Mouse (Mus musculus) cerebellum, adult 2 months (tissue): ENCODE measurements around the gene Myo18a.

Experiments
- CTCF ChIP-seq: fragments of 200-500 bp; IDR thresholded peaks from 2 replicates; pipeline ENCODE4 v1.5.1; 2011; ENCODE audit warnings: low read depth, mild to moderate bottlenecking, control low read depth, low read length, moderate library complexity, borderline replicate concordance; ENCODE audit not compliant: insufficient read depth
- POLR2A ChIP-seq: fragments of 200-500 bp; IDR thresholded peaks from 2 replicates; pipeline ENCODE4 v1.6.1; 2011; ENCODE audit warnings: low read length, control low read depth, borderline replicate concordance; ENCODE audit not compliant: insufficient read depth

DNA sequence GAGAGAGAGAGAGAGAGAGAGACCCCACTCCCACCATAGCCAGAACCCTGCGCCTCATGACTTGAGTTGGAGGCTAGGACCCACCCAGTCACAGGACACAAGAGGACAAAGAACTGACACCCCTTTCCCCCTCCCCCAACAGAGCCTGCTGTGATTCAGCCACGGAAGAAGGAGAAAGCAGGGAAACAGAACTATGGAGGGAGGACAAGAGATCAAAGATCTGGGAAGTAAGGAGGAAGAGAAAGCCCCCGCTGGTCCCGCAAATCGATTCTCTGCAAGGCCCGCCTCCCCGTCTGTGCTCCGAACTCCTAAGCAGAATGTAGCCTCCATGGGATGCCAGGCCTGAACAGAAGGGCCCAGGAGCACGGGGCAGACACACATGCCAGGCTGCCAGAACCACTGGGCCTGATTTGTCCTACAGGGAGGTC lies 143.7 kb downstream of the Myo18a start:
- TF ChIP-seq CTCF = no peak
- no peak for TF ChIP-seq POLR2A
